Mouse (Mus musculus) brain, adult 2 months (tissue): ENCODE measurements around the gene Cactin.

Experiments
- DNase-seq: peaks from one replicate; pipeline ENCODE4 v3.0.0; 2011; ENCODE audit warnings: low read depth, low spot score

Gene Cactin

GRCm38 (mm10) chr10:81320550-81321347, at the start of gene Cactin:
Gene Cactin, plus strand, starts transcription at chr10:81321103.
- peak; percentile 100 for DNase-seq

GRCm38 (mm10) chr10:81272356-81272755, 48.5 kb upstream of the Cactin start:
- DNase-seq: no peak

GRCm38 (mm10) chr10:81273842-81274241, 47.1 kb upstream of the Cactin start:
- DNase-seq: no peak

GRCm38 (mm10) chr10:81277676-81278075, 43.2 kb upstream of the Cactin start:
- no peak for DNase-seq

- DNase-seq: no peak
Measured at GRCm38 (mm10) chr10:81279496-81279895, 41.4 kb upstream of the Cactin start.

- DNase-seq: no peak
Measured at GRCm38 (mm10) chr10:81284189-81284588, 36.7 kb upstream of the Cactin start.

GRCm38 (mm10) chr10:81284719-81285118, 36.2 kb upstream of the Cactin start:
- DNase-seq: no peak

GRCm38 (mm10) chr10:81285694-81286450, 35.0 kb upstream of the Cactin start:
- peak; percentile 86 for DNase-seq

GRCm38 (mm10) chr10:81286586-81286985, 34.3 kb upstream of the Cactin start:
- DNase-seq: no peak

GRCm38 (mm10) chr10:81287513-81288157, 33.3 kb upstream of the Cactin start:
- DNase-seq: peak; percentile 66

- DNase-seq: no peak
Measured at GRCm38 (mm10) chr10:81288601-81289000, 32.3 kb upstream of the Cactin start.

- peak; percentile 81 for DNase-seq
Measured at GRCm38 (mm10) chr10:81289278-81289677, 31.6 kb upstream of the Cactin start.

GRCm38 (mm10) chr10:81289811-81290210, 31.1 kb upstream of the Cactin start:
- DNase-seq: no peak

- no peak for DNase-seq
Measured at GRCm38 (mm10) chr10:81290698-81291460, 30.0 kb upstream of the Cactin start.

- no peak for DNase-seq
Measured at GRCm38 (mm10) chr10:81291511-81292104, 29.3 kb upstream of the Cactin start, which contains the start of gene Tjp3. Gene Tjp3, minus strand, starts transcription at chr10:81291581.

GRCm38 (mm10) chr10:81292554-81293333, 28.2 kb upstream of the Cactin start, which contains the start of gene Pip5k1c:
Gene Pip5k1c, plus strand, starts transcription at chr10:81292963.
- DNase-seq: peak; percentile 100

GRCm38 (mm10) chr10:81293334-81294030, 27.4 kb upstream of the Cactin start:
- no peak for DNase-seq

- DNase-seq: peak; percentile 93
Measured at GRCm38 (mm10) chr10:81294442-81294841, 26.5 kb upstream of the Cactin start.

GRCm38 (mm10) chr10:81295185-81295584, 25.7 kb upstream of the Cactin start:
- peak; percentile 75 for DNase-seq

- DNase-seq: no peak
Measured at GRCm38 (mm10) chr10:81297246-81297645, 23.7 kb upstream of the Cactin start.
